Mouse (Mus musculus): Measurements from ENCODE around the gene Cybrd1. TPM values are rescaled to one million over a fixed set of nuclear protein-coding genes. Genes with fewer than 3 reads are reported as not detected.

The Cybrd1 gene
- 1.0 and 1.2 TPM in 2 replicates for polyA plus RNA-seq (2015; fragmentation: Nextera tagmentation; extraction: Ambion mirVana)

DNA sequence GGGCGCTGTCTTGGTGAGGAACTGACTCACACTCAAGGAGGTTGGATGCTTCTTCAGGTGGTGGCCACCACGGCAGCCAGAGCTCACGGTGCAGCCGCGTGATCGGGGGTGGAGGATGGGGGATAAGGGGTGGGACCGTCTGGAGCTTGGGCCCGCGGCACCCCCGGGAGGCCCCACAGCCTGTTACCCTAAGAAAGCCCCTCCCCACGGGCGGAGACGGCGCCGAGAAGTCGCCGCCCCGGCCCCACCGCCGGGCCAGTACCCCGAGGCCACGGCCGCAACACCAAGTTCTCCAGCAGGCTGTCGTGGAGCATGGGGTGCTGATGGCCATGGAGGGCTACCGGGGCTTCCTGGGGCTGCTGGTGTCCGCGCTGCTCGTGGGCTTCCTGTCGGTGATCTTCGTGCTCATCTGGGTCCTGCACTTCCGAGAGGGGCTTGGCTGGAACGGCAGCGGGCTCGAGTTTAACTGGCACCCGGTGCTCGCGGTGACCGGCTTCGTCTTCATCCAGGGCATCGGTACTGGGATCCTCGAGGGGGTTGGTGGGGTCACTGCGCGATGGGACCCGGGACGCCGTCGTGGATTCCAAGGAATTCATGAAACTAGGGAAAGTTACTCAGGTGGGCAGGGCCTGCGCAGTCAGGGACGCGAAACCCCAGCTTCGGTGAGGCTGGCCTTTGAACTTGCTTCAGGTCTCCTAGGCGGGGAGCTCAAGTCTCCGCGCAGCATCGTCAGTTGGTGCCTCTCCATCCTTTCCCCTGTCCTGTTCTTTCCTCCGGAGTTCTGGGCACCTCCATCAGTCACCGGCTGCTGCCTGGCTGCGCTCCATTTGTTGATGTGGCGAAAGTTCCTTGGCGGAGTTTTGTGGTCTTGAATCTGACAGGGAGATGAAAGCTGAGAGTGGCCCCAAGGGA is at the start of gene Cybrd1:
TSS of gene Cybrd1 (plus strand) at position 127 of the 912 bp plus-strand sequence.
- ATAC-seq (replicated peaks; ENCODE audit: low FRiP score, low read depth) = peak; percentile 49; the same call in 1 of the 2 replicates
- H3K4me3 ChIP-seq (replicated peaks; ENCODE audit: low read depth, low read length) = peak within 1 kb of the TSS; percentile 44
- DNase-seq (ENCODE audit: low spot score) = peak; percentile 48
- H3K4me2 ChIP-seq (ENCODE audit: low read length) = peak within 1 kb of the TSS; percentile 80
- peak within 1 kb of the TSS; percentile 60 for H3K9ac ChIP-seq (ENCODE audit: low read depth, low read length)
- WGBS = 2% methylated on average over 60 of the region's 60 CpGs
- H3K9me3 ChIP-seq (replicated peaks; ENCODE audit: low read length) = no peaks in the 10 kb centered on the region
- H3K27me3 ChIP-seq (ENCODE audit: insufficient read depth, low read length) = no peaks in the 10 kb centered on the region
- no peak for TF ChIP-seq CTCF (IDR thresholded peaks at IDR 0.05; ENCODE audit: low read depth)
- no peak within 1 kb of the TSS for H3K27ac ChIP-seq
- H3K4me1 ChIP-seq (replicated peaks; ENCODE audit: insufficient read depth, low read length) = no peaks in the 10 kb centered on the region
- H3K36me3 ChIP-seq (ENCODE audit: insufficient read depth, low read length) = no peaks in the 10 kb centered on the region

DNA sequence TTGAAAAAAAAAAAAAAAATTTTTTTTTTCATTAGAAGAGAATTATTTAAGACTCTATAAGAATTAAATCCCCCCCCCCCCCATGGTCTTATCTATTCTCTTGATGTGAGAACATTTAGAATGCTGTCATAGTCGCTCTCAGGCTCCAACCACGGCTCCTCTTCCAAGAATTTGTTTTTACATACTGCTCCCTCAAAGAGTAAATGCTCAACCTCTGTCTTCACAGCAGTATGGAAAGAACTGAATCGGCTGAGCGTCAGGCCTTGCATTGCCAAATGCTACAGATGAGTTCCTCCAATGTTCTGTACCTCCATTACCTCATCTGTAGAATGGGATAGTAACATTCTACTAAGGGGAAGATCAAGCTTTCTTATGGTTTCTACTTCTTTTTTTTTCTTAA is 46.1 kb upstream of the Cybrd1 start:
- H3K9me3 ChIP-seq (replicated peaks; ENCODE audit: low read length) = no peaks in the 10 kb centered on the region
- no peak overlapping the region for H3K27ac ChIP-seq
- H3K4me3 ChIP-seq (replicated peaks; ENCODE audit: low read depth, low read length) = no peak overlapping the region
- ATAC-seq (replicated peaks; ENCODE audit: low FRiP score, low read depth) = no peak
- H3K4me2 ChIP-seq (ENCODE audit: low read length) = no peak overlapping the region
- no peaks in the 10 kb centered on the region for H3K4me1 ChIP-seq (replicated peaks; ENCODE audit: insufficient read depth, low read length)
- 95% methylated on average over 4 of the region's 4 CpGs for WGBS
- no peaks in the 10 kb centered on the region for H3K27me3 ChIP-seq (ENCODE audit: insufficient read depth, low read length)
- TF ChIP-seq CTCF (IDR thresholded peaks at IDR 0.05; ENCODE audit: low read depth) = no peak
- no peak for DNase-seq (ENCODE audit: low spot score)
- H3K36me3 ChIP-seq (ENCODE audit: insufficient read depth, low read length) = peaks cover 5% of the 10 kb centered on the region
- no peak overlapping the region for H3K9ac ChIP-seq (ENCODE audit: low read depth, low read length)

DNA sequence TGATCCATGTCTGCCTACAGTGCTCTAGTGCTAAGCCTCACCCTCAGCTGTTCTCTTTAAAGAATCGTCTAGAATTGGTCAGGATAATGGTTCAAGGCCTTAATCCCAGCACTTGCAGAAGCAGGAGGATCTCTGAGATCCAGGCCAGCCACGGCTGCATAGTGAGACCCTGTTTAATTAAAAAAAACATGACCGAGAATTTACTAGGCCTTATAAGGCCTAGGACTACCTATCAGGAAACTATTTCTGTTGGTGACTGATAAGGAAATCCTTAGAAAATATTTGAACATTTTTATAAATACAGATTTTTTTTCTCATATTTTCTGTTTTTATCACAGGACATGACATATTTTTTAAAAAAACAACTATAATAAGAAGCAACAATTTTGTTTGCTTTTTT is 44.4 kb upstream of the Cybrd1 start:
- H3K9me3 ChIP-seq (replicated peaks; ENCODE audit: low read length) = no peaks in the 10 kb centered on the region
- peaks cover 5% of the 10 kb centered on the region for H3K36me3 ChIP-seq (ENCODE audit: insufficient read depth, low read length)
- no peak overlapping the region for H3K4me3 ChIP-seq (replicated peaks; ENCODE audit: low read depth, low read length)
- WGBS = 86% methylated on average over 3 of the region's 3 CpGs
- H3K4me2 ChIP-seq (ENCODE audit: low read length) = no peak overlapping the region
- no peak overlapping the region for H3K9ac ChIP-seq (ENCODE audit: low read depth, low read length)
- no peak overlapping the region for H3K27ac ChIP-seq
- no peak for TF ChIP-seq CTCF (IDR thresholded peaks at IDR 0.05; ENCODE audit: low read depth)
- DNase-seq (ENCODE audit: low spot score) (no peak), ATAC-seq (replicated peaks; ENCODE audit: low FRiP score, low read depth) (no peak)
- H3K4me1 ChIP-seq (replicated peaks; ENCODE audit: insufficient read depth, low read length) = no peaks in the 10 kb centered on the region
- H3K27me3 ChIP-seq (ENCODE audit: insufficient read depth, low read length) = no peaks in the 10 kb centered on the region

DNA sequence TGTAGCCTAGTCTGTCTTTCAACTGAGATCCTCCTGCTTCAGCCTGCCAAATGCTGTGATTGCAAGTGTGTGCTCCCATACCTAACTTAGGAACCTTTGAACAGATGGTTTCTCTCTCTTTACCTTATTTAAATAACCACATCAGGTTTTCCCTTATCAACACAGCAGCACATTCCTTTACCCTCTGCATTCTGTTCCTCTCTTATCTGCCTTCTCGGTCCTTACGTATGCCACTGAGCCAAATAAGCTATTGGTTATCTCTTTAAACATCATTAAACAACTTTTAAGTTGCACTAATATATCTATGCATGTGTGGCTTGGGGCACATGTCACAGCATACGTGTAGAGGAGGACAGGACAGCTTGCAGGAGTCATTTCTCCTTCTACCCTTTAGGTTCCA is 43.9 kb upstream of the Cybrd1 start:
- Histone ChIP-seq H3K27me3 (ENCODE audit: insufficient read depth, low read length) (no peaks in the 10 kb centered on the region), H3K9me3 (replicated peaks; ENCODE audit: low read length) (no peaks in the 10 kb centered on the region), H3K27ac (no peak overlapping the region), H3K4me2 (ENCODE audit: low read length) (no peak overlapping the region), H3K36me3 (ENCODE audit: insufficient read depth, low read length) (peaks cover 5% of the 10 kb centered on the region), H3K4me3 (replicated peaks; ENCODE audit: low read depth, low read length) (no peak overlapping the region), H3K4me1 (replicated peaks; ENCODE audit: insufficient read depth, low read length) (no peaks in the 10 kb centered on the region), H3K9ac (ENCODE audit: low read depth, low read length) (no peak overlapping the region)
- 90% methylated on average over 3 of the region's 3 CpGs for WGBS
- TF ChIP-seq CTCF (IDR thresholded peaks at IDR 0.05; ENCODE audit: low read depth) = no peak
- ATAC-seq (replicated peaks; ENCODE audit: low FRiP score, low read depth) = no peak
- DNase-seq (ENCODE audit: low spot score) = no peak

DNA sequence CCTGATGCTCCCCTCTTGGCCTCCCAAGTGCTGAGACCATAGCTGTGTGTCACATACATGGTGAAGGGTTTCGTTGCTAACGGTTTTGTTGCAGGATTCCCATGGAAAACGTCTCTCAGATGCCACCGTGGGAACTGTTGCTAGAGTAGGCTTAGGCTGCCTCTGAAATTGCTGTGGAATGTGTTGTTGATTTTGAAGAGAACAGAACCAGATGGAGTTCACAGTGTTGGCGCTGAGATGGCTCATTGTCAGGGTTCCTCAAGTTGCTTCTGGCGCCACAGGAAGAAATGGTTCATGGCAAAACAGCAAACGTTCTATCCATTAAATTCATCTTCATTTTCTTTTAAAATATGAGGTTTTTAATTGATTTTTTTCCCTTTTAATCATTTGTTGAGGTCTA is 35.3 kb upstream of the Cybrd1 start:
- no peak for TF ChIP-seq CTCF (IDR thresholded peaks at IDR 0.05; ENCODE audit: low read depth)
- Histone ChIP-seq H3K9me3 (replicated peaks; ENCODE audit: low read length) (no peaks in the 10 kb centered on the region), H3K9ac (ENCODE audit: low read depth, low read length) (no peak overlapping the region), H3K27me3 (ENCODE audit: insufficient read depth, low read length) (no peaks in the 10 kb centered on the region), H3K4me1 (replicated peaks; ENCODE audit: insufficient read depth, low read length) (no peaks in the 10 kb centered on the region), H3K27ac (no peak overlapping the region), H3K36me3 (ENCODE audit: insufficient read depth, low read length) (0 out of 2 replicates have a peak, but pooled peaks cover 19% of the 10 kb centered on the region), H3K4me2 (ENCODE audit: low read length) (no peak overlapping the region), H3K4me3 (replicated peaks; ENCODE audit: low read depth, low read length) (no peak overlapping the region)
- DNase-seq (ENCODE audit: low spot score) (no peak), ATAC-seq (replicated peaks; ENCODE audit: low FRiP score, low read depth) (no peak)
- WGBS = 93% methylated on average over 7 of the region's 7 CpGs

DNA sequence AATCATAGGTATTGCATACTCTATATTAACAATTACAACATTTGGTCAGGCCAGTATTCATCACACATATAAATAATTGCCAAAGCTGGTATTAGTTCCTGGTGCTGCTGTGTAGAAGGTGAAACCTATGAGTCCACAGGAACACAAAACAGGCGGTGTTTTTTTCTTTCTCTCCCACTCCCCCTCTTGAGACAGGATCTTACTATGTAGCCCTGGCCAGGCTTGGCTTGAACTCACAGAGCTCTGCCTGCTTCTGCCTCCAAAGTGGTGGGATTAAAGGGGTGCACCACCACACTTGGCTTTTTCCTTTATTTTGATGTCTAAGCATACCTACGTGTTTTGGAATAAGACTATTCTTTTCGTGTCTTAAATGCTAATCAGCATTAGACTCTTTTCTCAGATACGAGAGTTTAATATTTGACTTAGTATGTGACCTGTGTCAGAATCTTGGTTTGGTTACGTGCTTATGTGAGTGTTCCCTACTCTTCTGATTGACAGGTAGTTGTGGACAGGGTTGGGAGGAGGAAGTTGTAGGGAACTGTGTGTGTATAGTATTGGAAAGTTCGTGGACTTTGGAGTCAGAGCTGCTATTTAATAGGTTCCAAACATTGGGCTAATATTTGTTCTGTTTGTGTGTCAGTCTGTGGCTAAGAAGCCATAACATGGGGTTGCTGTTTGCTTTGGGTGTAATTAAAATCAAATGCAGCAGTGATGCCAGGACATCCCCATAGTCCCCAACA is 34.1 kb upstream of the Cybrd1 start:
- TF ChIP-seq CTCF (IDR thresholded peaks at IDR 0.05; ENCODE audit: low read depth) = no peak
- WGBS = 88% methylated on average over 6 of the region's 6 CpGs
- H3K27me3 ChIP-seq (ENCODE audit: insufficient read depth, low read length) = no peaks in the 10 kb centered on the region
- ATAC-seq (replicated peaks; ENCODE audit: low FRiP score, low read depth) (no peak), DNase-seq (ENCODE audit: low spot score) (no peak)
- no peak overlapping the region for H3K4me2 ChIP-seq (ENCODE audit: low read length)
- no peaks in the 10 kb centered on the region for H3K4me1 ChIP-seq (replicated peaks; ENCODE audit: insufficient read depth, low read length)
- no peaks in the 10 kb centered on the region for H3K9me3 ChIP-seq (replicated peaks; ENCODE audit: low read length)
- no peak overlapping the region for H3K4me3 ChIP-seq (replicated peaks; ENCODE audit: low read depth, low read length)
- H3K9ac ChIP-seq (ENCODE audit: low read depth, low read length) = no peak overlapping the region
- H3K36me3 ChIP-seq (ENCODE audit: insufficient read depth, low read length) = 0 out of 2 replicates have a peak, but pooled peaks cover 22% of the 10 kb centered on the region
- no peak overlapping the region for H3K27ac ChIP-seq

All from kidney, postnatal 0 days (tissue).